Mouse (Mus musculus): Measurements from ENCODE around the gene Hnf1a. TPM values are rescaled to one million over a fixed set of nuclear protein-coding genes. Genes with fewer than 3 reads are reported as not detected.

Hnf1a gene
- total RNA-seq (2014; fragmentation: Nextera tagmentation), result not detected in 2 replicates
- total RNA-seq (2017), result 0.38 TPM in 1 of 2 replicates, not detected in the other
- 0.02 TPM in 1 of 2 replicates, not detected in the other for polyA plus RNA-seq (2012)

- Histone ChIP-seq H3K4me3 (ENCODE audit: low read depth, low read length) (no peak within 1 kb of the TSS), H3K36me3 (replicated peaks) (no peaks in the 10 kb centered on the region), H3K4me1 (ENCODE audit: insufficient read depth, low read depth, low read length) (peaks cover 8% of the 10 kb centered on the region; the same call in 1 of the 2 replicates), H3K27me3 (ENCODE audit: insufficient read depth, low read length) (peaks cover 51% of the 10 kb centered on the region), H3K9me3 (replicated peaks) (no peaks in the 10 kb centered on the region)
- ATAC-seq (ENCODE audit: extremely low read depth, insufficient number of reproducible peaks, low FRiP score, poor library complexity, severe bottlenecking) (no peak), DNase-seq (ENCODE audit: low spot score) (no peak)
- no peak for TF ChIP-seq POLR2AphosphoS5 (IDR thresholded peaks at IDR 0.05; ENCODE audit: insufficient replicate concordance, low read depth, low read length)
- no peak for TF ChIP-seq CTCF (IDR thresholded peaks at IDR 0.05; ENCODE audit: low read depth, low read length)
- no peak for TF ChIP-seq GATA2 (IDR thresholded peaks at IDR 0.05; ENCODE audit: borderline replicate concordance, low read depth, low read length)
- no peak for TF ChIP-seq TAL1 (conservative IDR thresholded peaks at IDR 0.05; ENCODE audit: low read depth, low read length)
- TF ChIP-seq GATA1 (IDR thresholded peaks at IDR 0.05; ENCODE audit: borderline replicate concordance, low read length), result no peak
These were observed at the start of gene Hnf1a for GRCm38 (mm10) chr5:114970824-114971227. Gene Hnf1a, minus strand, starts transcription at chr5:114971094.

- no peak for ATAC-seq (ENCODE audit: extremely low read depth, insufficient number of reproducible peaks, low FRiP score, poor library complexity, severe bottlenecking)
- H3K4me1 ChIP-seq (ENCODE audit: insufficient read depth, low read depth, low read length), result peaks cover 66% of the 10 kb centered on the region
- H3K4me3 ChIP-seq (ENCODE audit: low read depth, low read length), result peak overlapping the region; percentile 53; the same call in 1 of the 2 replicates
- H3K9me3 ChIP-seq (replicated peaks), result no peaks in the 10 kb centered on the region
- no peak for DNase-seq (ENCODE audit: low spot score)
- peaks cover 35% of the 10 kb centered on the region for H3K36me3 ChIP-seq (replicated peaks)
- TF ChIP-seq GATA1 (IDR thresholded peaks at IDR 0.05; ENCODE audit: borderline replicate concordance, low read length), result no peak
- no peaks in the 10 kb centered on the region for H3K27me3 ChIP-seq (ENCODE audit: insufficient read depth, low read length)
These were observed 47.9 kb upstream of the Hnf1a start for GRCm38 (mm10) chr5:115018813-115019212.

GRCm38 (mm10) chr5:115018270-115018669, 47.4 kb upstream of the Hnf1a start:
- no peak overlapping the region; the same call in 1 of the 2 replicates for H3K4me3 ChIP-seq (ENCODE audit: low read depth, low read length)
- DNase-seq (ENCODE audit: low spot score), result peak; percentile 53
- ATAC-seq (ENCODE audit: extremely low read depth, insufficient number of reproducible peaks, low FRiP score, poor library complexity, severe bottlenecking), result peak; percentile 57; the same call in 1 of the 2 replicates
- H3K9me3 ChIP-seq (replicated peaks), result no peaks in the 10 kb centered on the region
- H3K36me3 ChIP-seq (replicated peaks), result peaks cover 39% of the 10 kb centered on the region
- H3K27me3 ChIP-seq (ENCODE audit: insufficient read depth, low read length), result no peaks in the 10 kb centered on the region
- H3K4me1 ChIP-seq (ENCODE audit: insufficient read depth, low read depth, low read length), result peaks cover 71% of the 10 kb centered on the region
- TF ChIP-seq TAL1 (conservative IDR thresholded peaks at IDR 0.05; ENCODE audit: low read depth, low read length), result no peak
- TF ChIP-seq POLR2AphosphoS5 (IDR thresholded peaks at IDR 0.05; ENCODE audit: insufficient replicate concordance, low read depth, low read length), result no peak
- TF ChIP-seq GATA2 (IDR thresholded peaks at IDR 0.05; ENCODE audit: borderline replicate concordance, low read depth, low read length), result no peak
- TF ChIP-seq CTCF (IDR thresholded peaks at IDR 0.05; ENCODE audit: low read depth, low read length), result no peak
- no peak for TF ChIP-seq GATA1 (IDR thresholded peaks at IDR 0.05; ENCODE audit: borderline replicate concordance, low read length)

DNA sequence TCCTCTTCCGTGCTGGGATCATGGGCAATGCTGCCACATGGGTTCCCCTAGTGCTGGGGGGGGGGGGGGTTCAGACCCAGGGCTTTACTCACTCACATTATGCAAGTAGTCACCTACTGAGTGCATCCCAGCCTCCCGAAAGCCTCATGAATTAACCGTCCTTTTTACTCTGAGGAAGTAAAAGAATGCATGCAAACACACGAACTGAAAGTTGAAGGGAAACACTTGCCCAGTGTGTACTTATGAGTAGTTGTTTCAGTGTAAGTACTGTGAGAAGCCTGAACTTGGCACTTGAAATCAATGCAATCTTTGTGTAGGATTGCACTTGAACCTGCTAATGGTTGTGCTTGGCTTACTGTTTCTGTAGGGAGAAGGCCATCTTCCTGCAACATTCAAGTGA, 44.2 kb upstream of the Hnf1a start:
- peak overlapping the region; percentile 5; the same call in 1 of the 2 replicates for H3K4me3 ChIP-seq (ENCODE audit: low read depth, low read length)
- H3K36me3 ChIP-seq (replicated peaks), result peaks cover 28% of the 10 kb centered on the region
- ATAC-seq (ENCODE audit: extremely low read depth, insufficient number of reproducible peaks, low FRiP score, poor library complexity, severe bottlenecking) (no peak), DNase-seq (ENCODE audit: low spot score) (no peak)
- no peaks in the 10 kb centered on the region for H3K27me3 ChIP-seq (ENCODE audit: insufficient read depth, low read length)
- no peaks in the 10 kb centered on the region for H3K9me3 ChIP-seq (replicated peaks)
- TF ChIP-seq TAL1 (conservative IDR thresholded peaks at IDR 0.05; ENCODE audit: low read depth, low read length), result no peak
- no peak for TF ChIP-seq GATA1 (IDR thresholded peaks at IDR 0.05; ENCODE audit: borderline replicate concordance, low read length)
- TF ChIP-seq CTCF (IDR thresholded peaks at IDR 0.05; ENCODE audit: low read depth, low read length), result no peak
- TF ChIP-seq GATA2 (IDR thresholded peaks at IDR 0.05; ENCODE audit: borderline replicate concordance, low read depth, low read length), result no peak
- H3K4me1 ChIP-seq (ENCODE audit: insufficient read depth, low read depth, low read length), result peaks cover 71% of the 10 kb centered on the region

GRCm38 (mm10) chr5:115014570-115014969, 43.7 kb upstream of the Hnf1a start:
- H3K27me3 ChIP-seq (ENCODE audit: insufficient read depth, low read length), result no peaks in the 10 kb centered on the region
- H3K36me3 ChIP-seq (replicated peaks), result peaks cover 26% of the 10 kb centered on the region
- H3K4me3 ChIP-seq (ENCODE audit: low read depth, low read length), result no peak overlapping the region
- TF ChIP-seq GATA2 (IDR thresholded peaks at IDR 0.05; ENCODE audit: borderline replicate concordance, low read depth, low read length), result no peak
- no peak for TF ChIP-seq TAL1 (conservative IDR thresholded peaks at IDR 0.05; ENCODE audit: low read depth, low read length)
- no peak for TF ChIP-seq CTCF (IDR thresholded peaks at IDR 0.05; ENCODE audit: low read depth, low read length)
- no peak for TF ChIP-seq GATA1 (IDR thresholded peaks at IDR 0.05; ENCODE audit: borderline replicate concordance, low read length)
- TF ChIP-seq POLR2AphosphoS5 (IDR thresholded peaks at IDR 0.05; ENCODE audit: insufficient replicate concordance, low read depth, low read length), result no peak
- ATAC-seq (ENCODE audit: extremely low read depth, insufficient number of reproducible peaks, low FRiP score, poor library complexity, severe bottlenecking) (no peak), DNase-seq (ENCODE audit: low spot score) (no peak)
- H3K4me1 ChIP-seq (ENCODE audit: insufficient read depth, low read depth, low read length), result peaks cover 72% of the 10 kb centered on the region
- no peaks in the 10 kb centered on the region for H3K9me3 ChIP-seq (replicated peaks)

GRCm38 (mm10) chr5:115013436-115013835, 42.5 kb upstream of the Hnf1a start:
- no peak for DNase-seq (ENCODE audit: low spot score)
- H3K9me3 ChIP-seq (replicated peaks), result no peaks in the 10 kb centered on the region
- H3K36me3 ChIP-seq (replicated peaks), result peaks cover 26% of the 10 kb centered on the region
- TF ChIP-seq GATA1 (IDR thresholded peaks at IDR 0.05; ENCODE audit: borderline replicate concordance, low read length), result no peak
- TF ChIP-seq CTCF (IDR thresholded peaks at IDR 0.05; ENCODE audit: low read depth, low read length), result no peak
- no peak for TF ChIP-seq GATA2 (IDR thresholded peaks at IDR 0.05; ENCODE audit: borderline replicate concordance, low read depth, low read length)
- no peak for TF ChIP-seq POLR2AphosphoS5 (IDR thresholded peaks at IDR 0.05; ENCODE audit: insufficient replicate concordance, low read depth, low read length)
- no peak for TF ChIP-seq TAL1 (conservative IDR thresholded peaks at IDR 0.05; ENCODE audit: low read depth, low read length)
- peaks cover 69% of the 10 kb centered on the region for H3K4me1 ChIP-seq (ENCODE audit: insufficient read depth, low read depth, low read length)
- H3K4me3 ChIP-seq (ENCODE audit: low read depth, low read length), result peak overlapping the region; percentile 98; the same call in 1 of the 2 replicates
- no peak for ATAC-seq (ENCODE audit: extremely low read depth, insufficient number of reproducible peaks, low FRiP score, poor library complexity, severe bottlenecking)
- H3K27me3 ChIP-seq (ENCODE audit: insufficient read depth, low read length), result no peaks in the 10 kb centered on the region

All from G1E (cell line).